ENCODE assay signal across 9 mouse cellular contexts in the genomic region with DNA sequence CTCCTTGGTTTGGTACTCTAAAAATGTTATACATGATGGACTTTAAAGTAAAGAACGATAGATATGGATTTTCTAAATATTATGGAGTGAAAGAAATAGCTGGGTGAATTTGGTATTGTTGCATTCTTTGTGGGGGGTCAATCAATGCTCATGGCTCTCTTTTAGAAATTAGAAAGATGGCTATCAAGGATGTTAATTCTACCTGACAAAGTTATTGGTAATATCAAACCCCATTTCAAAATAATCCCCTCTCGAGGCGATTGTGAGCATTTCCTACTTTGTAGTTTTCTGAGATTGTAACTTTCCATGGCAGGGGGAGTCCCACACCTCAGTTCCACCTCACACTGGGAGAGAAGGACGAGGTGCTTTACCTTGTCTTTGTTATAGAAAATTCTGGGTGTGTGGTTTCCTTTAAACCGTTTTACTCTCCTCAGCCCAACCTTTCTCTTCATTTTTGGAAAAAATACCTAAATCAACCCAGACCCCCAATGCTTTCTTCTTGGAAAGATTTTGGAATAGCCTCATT.
DNase-seq lines count a peak whose midpoint lies in the region; ATAC-seq and TF ChIP-seq lines count a peak whose summit lies in the region.
"Had no signal": no experiment of that assay in that cellular context is flagged by ENCODE, and none has a peak within 500 bp of the region (broad histone marks: within the 10 kb centered on the region; RNA-seq: fewer than 3 reads in every experiment).

No protein-coding gene starts in this region.

- intact Hi-C loops in left cerebral cortex, postnatal 4 days (cut with DNase I): loop anchor here (5.0 kb wide), 1 partner anchor 155 kb away; no protein-coding TSS in a partner anchor

- H3K9me3 ChIP-seq in embryonic facial prominence, embryonic 15.5 days (replicated peaks): no peaks in the 10 kb centered on the region
- no peaks in the 10 kb centered on the region for H3K9me3 ChIP-seq in intestine, embryonic 14.5 days (ENCODE audit: control insufficient read depth, low read length)
- no peaks in the 10 kb centered on the region for H3K9me3 ChIP-seq in neural tube, embryonic 14.5 days (ENCODE audit: control insufficient read depth, low read length)

- 2% methylated on average over 5 of the region's 5 CpGs for WGBS in embryonic facial prominence, embryonic 15.5 days
- 35% methylated on average over 5 of the region's 5 CpGs for WGBS in intestine, embryonic 14.5 days
- 31% methylated on average over 5 of the region's 5 CpGs for WGBS in neural tube, embryonic 14.5 days

- no peak for DNase-seq in layer of hippocampus, adult 2 months (ENCODE audit: low spot score in 2 of 2)
- DNase-seq in layer of hippocampus, adult 9-11 months: no peak
- DNase-seq in intestine, embryonic 14.5 days (ENCODE audit: low spot score): no peak
- DNase-seq in retina, postnatal 1 day: no peak
- no peak for DNase-seq in left cerebral cortex, postnatal 4 days
- DNase-seq in natural killer cell, adult 2 months (ENCODE audit: low spot score in 2 of 2): no peak

- no peak for TF ChIP-seq CTCF in layer of hippocampus, adult 2 months (conservative IDR thresholded peaks at IDR 0.05)

- H3K9ac ChIP-seq in embryonic facial prominence, embryonic 15.5 days: peak overlapping the region; percentile 55
- peak overlapping the region; percentile 93 for H3K9ac ChIP-seq in intestine, embryonic 14.5 days (ENCODE audit: low read length)
- peak overlapping the region; percentile 100 for H3K9ac ChIP-seq in neural tube, embryonic 14.5 days (replicated peaks; ENCODE audit: low read depth, low read length)

- H3K36me3 ChIP-seq in embryonic facial prominence, embryonic 15.5 days: peaks cover 6% of the 10 kb centered on the region; the same call in 1 of the 2 replicates
- H3K36me3 ChIP-seq in intestine, embryonic 14.5 days (ENCODE audit: control insufficient read depth, insufficient read depth, low read length): peaks cover 9% of the 10 kb centered on the region
- peaks cover 9% of the 10 kb centered on the region; the same call in 1 of the 2 replicates for H3K36me3 ChIP-seq in neural tube, embryonic 14.5 days (ENCODE audit: control insufficient read depth, insufficient read depth, low read length)

- peak overlapping the region; percentile 65 for H3K4me3 ChIP-seq in layer of hippocampus, adult 2 months
- H3K4me3 ChIP-seq in embryonic facial prominence, embryonic 15.5 days (replicated peaks): peak overlapping the region; percentile 56
- peak overlapping the region; percentile 85 for H3K4me3 ChIP-seq in intestine, embryonic 14.5 days (ENCODE audit: low read depth, low read length)
- peak overlapping the region; percentile 89 for H3K4me3 ChIP-seq in neural tube, embryonic 14.5 days (ENCODE audit: low read depth, low read length)

- H3K27me3 ChIP-seq in embryonic facial prominence, embryonic 15.5 days: no peaks in the 10 kb centered on the region
- no peaks in the 10 kb centered on the region for H3K27me3 ChIP-seq in intestine, embryonic 14.5 days (replicated peaks; ENCODE audit: control insufficient read depth, insufficient read depth, low read length)
- no peaks in the 10 kb centered on the region for H3K27me3 ChIP-seq in neural tube, embryonic 14.5 days (ENCODE audit: control insufficient read depth, insufficient read depth, low read length)

- H3K4me2 ChIP-seq in embryonic facial prominence, embryonic 15.5 days (replicated peaks): peak overlapping the region; percentile 53
- H3K4me2 ChIP-seq in intestine, embryonic 14.5 days (ENCODE audit: low read length): peak overlapping the region; percentile 56
- H3K4me2 ChIP-seq in neural tube, embryonic 14.5 days (ENCODE audit: low read depth, low read length): peak overlapping the region; percentile 86

- peaks cover 37% of the 10 kb centered on the region for H3K4me1 ChIP-seq in embryonic facial prominence, embryonic 15.5 days
- H3K4me1 ChIP-seq in intestine, embryonic 14.5 days (replicated peaks; ENCODE audit: control insufficient read depth, insufficient read depth, low read length): peaks cover 16% of the 10 kb centered on the region; the same call in 1 of the 2 replicates
- peaks cover 23% of the 10 kb centered on the region for H3K4me1 ChIP-seq in neural tube, embryonic 14.5 days (ENCODE audit: control insufficient read depth, insufficient read depth, low read length)

- peak overlapping the region; percentile 79 for H3K27ac ChIP-seq in layer of hippocampus, adult 2 months
- peak overlapping the region; percentile 98 for H3K27ac ChIP-seq in embryonic facial prominence, embryonic 15.5 days (replicated peaks)
- H3K27ac ChIP-seq in intestine, embryonic 14.5 days (ENCODE audit: low read depth): peak overlapping the region; percentile 94
- peak overlapping the region; percentile 99 for H3K27ac ChIP-seq in neural tube, embryonic 14.5 days (ENCODE audit: low read depth, low read length)

- ATAC-seq in embryonic facial prominence, embryonic 15.5 days (ENCODE audit: insufficient number of reproducible peaks, low FRiP score, low TSS enrichment, low read depth): no peak
- no peak for ATAC-seq in intestine, embryonic 14.5 days (replicated peaks; ENCODE audit: low FRiP score, low TSS enrichment, low read depth)
- ATAC-seq in neural tube, embryonic 14.5 days (ENCODE audit: low read depth): no peak
- ATAC-seq: inflammation-experienced regulatory T-cells, adult 6 months had no signal
